Mouse (Mus musculus): ENCODE measurements around the gene Prdm4. TPM values are rescaled to one million over a fixed set of nuclear protein-coding genes. Genes with fewer than 3 reads are reported as not detected.
A peak's percentile ranks its signal among the peaks of the same experiment; 100 is the strongest.

Prdm4 gene
- polyA plus RNA-seq (2015; fragmentation: Nextera tagmentation; extraction: Ambion mirVana): 20.1 and 23.6 TPM in 2 replicates

DNA sequence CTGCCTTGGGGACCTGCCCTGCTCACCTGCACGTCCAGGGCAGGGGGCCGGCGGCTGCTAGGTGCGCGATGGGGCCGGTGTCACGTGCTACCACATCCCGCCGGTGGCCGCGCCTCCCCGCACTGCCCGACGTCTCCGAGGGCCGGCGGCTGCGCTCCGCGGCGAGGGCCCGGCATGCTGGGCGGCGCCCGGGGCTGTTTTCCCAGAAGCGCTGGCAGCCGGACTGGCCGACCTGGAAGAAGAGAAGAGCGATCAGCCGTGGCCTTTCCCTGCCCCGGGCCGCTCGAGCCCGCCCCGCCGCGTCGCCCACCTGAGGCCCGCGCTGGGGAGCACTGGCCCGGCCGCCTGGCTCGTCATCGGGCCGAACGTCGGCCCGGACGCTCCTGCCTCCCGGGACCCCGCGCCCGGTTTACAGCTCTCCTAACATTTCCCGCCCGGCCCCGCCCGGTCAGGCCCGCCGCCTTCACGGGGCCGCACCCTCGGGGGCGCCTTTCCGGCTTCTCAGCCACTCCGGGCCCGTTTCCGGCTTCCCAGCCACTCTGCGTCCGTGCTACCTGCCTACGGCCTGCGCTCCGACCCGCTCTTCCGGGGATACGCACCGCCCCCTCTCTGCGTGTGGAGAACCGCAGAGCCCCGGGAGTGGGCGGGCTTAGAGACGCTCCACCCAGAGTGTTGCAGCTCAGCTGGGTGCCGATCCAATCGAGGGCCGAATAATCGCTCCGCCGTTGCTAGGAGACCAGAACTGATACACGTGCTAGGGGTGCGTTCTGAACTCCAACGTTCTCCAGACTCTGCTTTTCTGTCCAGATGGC lies at the start of gene Prdm4:
Gene Prdm4 (minus strand): TSS at position 645 of the 812 bp plus-strand sequence.
- WGBS: under 1% methylated on average over 88 of the region's 90 CpGs
- H3K27ac ChIP-seq: peak within 1 kb of the TSS; percentile 89
- H3K36me3 ChIP-seq: peaks cover 25% of the 10 kb centered on the region
- peak within 1 kb of the TSS; percentile 76 for H3K4me2 ChIP-seq
- peaks cover 15% of the 10 kb centered on the region for H3K4me1 ChIP-seq (replicated peaks)
- H3K9ac ChIP-seq: peak within 1 kb of the TSS; percentile 92
- no peaks in the 10 kb centered on the region for H3K9me3 ChIP-seq
- H3K4me3 ChIP-seq: peak within 1 kb of the TSS; percentile 98
- ATAC-seq (ENCODE audit: low FRiP score): peak; percentile 100
- peaks cover 11% of the 10 kb centered on the region; the same call in 1 of the 2 replicates for H3K27me3 ChIP-seq

DNA sequence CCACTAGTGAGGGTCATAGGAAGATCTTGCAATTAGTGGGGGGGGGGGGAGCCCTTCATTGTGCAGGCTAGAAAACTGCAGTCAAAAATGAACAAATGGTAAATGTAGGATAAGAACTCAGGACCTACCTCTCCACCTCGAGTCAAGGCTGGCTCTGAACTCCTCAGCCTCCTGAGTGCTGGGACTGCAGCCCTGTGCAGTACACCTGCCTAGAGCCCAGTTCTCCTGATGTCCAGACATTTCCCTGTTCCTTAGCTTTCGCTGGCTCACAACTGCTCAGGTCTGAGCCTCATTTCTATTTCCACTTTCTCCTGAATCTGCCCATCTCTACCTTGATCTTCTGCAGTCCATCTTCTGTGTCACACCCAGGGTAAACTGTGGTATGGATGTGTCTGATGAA lies 49.5 kb upstream of the Prdm4 start:
- no peaks in the 10 kb centered on the region for H3K4me1 ChIP-seq (replicated peaks)
- no peak overlapping the region for H3K4me3 ChIP-seq
- H3K9me3 ChIP-seq: no peaks in the 10 kb centered on the region
- ATAC-seq (ENCODE audit: low FRiP score): no peak
- H3K27me3 ChIP-seq: no peaks in the 10 kb centered on the region
- 68% methylated on average over 2 of the region's 2 CpGs for WGBS
- no peak overlapping the region for H3K27ac ChIP-seq
- no peak overlapping the region for H3K9ac ChIP-seq
- H3K4me2 ChIP-seq: no peak overlapping the region
- H3K36me3 ChIP-seq: no peaks in the 10 kb centered on the region

DNA sequence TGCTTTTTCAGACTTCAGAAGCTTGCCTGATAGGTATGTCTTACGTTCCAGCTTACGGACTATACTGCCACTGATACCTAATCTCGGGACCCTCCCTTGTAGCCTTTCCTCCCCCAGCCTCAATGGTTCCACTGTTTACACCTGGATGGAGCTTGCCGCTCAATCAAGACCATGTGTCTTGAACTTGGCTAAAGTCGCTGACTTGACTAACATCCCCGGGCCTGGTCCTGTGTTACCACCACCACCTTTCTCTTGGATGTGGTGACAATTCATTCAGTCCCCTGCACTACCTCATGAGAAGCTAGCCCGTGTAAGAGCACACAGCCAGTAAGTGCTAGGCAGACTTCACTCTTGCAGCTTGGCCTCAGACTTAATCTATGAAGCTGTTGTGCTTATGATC lies 47.4 kb upstream of the Prdm4 start:
- no peak overlapping the region for H3K4me2 ChIP-seq
- no peaks in the 10 kb centered on the region for H3K36me3 ChIP-seq
- no peaks in the 10 kb centered on the region for H3K4me1 ChIP-seq (replicated peaks)
- H3K9me3 ChIP-seq: no peaks in the 10 kb centered on the region
- WGBS: 91% methylated on average over 7 of the region's 7 CpGs
- H3K27me3 ChIP-seq: peaks cover 4% of the 10 kb centered on the region
- no peak overlapping the region for H3K4me3 ChIP-seq
- H3K9ac ChIP-seq: no peak overlapping the region
- no peak for ATAC-seq (ENCODE audit: low FRiP score)
- no peak overlapping the region for H3K27ac ChIP-seq

DNA sequence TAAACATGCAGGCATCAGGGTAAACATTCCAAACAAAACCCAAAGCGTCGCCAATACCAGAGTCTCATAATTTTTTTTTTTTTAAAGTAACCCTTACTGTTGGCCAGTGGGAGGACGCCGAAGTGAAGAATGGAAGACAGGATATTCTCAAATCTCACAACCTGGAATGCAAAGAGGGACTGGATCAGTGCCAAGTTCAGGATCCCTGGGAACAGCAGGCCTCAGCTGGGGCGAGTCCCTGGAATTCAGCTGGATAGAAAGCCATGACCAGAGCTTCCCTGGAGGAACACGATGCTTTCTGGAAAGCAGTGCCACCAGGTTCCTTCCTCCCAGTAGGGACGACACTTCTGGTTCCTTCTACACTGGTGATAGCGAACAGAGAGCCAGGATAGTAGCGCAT lies 46.0 kb upstream of the Prdm4 start:
- H3K4me2 ChIP-seq: no peak overlapping the region
- no peak for ATAC-seq (ENCODE audit: low FRiP score)
- H3K4me3 ChIP-seq: no peak overlapping the region
- peaks cover 4% of the 10 kb centered on the region for H3K27me3 ChIP-seq
- H3K36me3 ChIP-seq: no peaks in the 10 kb centered on the region
- H3K27ac ChIP-seq: no peak overlapping the region
- 75% methylated on average over 9 of the region's 9 CpGs for WGBS
- no peaks in the 10 kb centered on the region for H3K4me1 ChIP-seq (replicated peaks)
- no peaks in the 10 kb centered on the region for H3K9me3 ChIP-seq
- H3K9ac ChIP-seq: no peak overlapping the region

DNA sequence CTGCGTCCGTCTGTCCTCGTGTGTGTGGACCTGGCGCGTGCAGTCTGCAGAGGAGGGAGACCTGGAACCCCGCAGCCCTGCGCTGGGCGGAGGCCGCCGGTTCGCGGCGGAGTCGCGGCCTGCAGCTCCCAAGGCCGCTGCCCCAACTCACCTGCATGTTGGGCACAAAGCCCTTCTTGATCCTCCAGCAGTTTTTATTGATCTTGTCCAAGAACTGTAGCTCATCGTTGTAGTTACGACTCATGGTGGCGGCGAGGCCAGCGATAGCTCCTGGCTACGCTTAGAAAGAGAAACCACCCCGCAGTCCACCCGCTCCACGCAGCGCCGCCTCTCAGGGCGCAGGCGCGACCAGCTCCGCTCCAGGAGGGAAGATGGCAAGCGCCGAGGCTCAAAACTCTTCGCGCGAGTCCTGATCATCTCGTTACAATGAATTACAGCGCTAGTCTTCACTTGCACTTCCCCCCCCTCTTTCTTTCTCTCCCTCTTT lies 40.6 kb upstream of the Prdm4 start, which contains the start of gene Rtcb:
Gene Rtcb (minus strand): TSS at position 360 of the 487 bp plus-strand sequence.
- Histone ChIP-seq H3K4me3 (peak within 1 kb of the TSS; percentile 92), H3K9me3 (no peaks in the 10 kb centered on the region), H3K36me3 (peaks cover 24% of the 10 kb centered on the region), H3K4me1 (replicated peaks) (peaks cover 20% of the 10 kb centered on the region), H3K27ac (peak within 1 kb of the TSS; percentile 78), H3K4me2 (peak within 1 kb of the TSS; percentile 91), H3K27me3 (peaks cover 4% of the 10 kb centered on the region), H3K9ac (peak within 1 kb of the TSS; percentile 91)
- under 1% methylated on average over 38 of the region's 38 CpGs for WGBS
- ATAC-seq (ENCODE audit: low FRiP score): peak; percentile 95

DNA sequence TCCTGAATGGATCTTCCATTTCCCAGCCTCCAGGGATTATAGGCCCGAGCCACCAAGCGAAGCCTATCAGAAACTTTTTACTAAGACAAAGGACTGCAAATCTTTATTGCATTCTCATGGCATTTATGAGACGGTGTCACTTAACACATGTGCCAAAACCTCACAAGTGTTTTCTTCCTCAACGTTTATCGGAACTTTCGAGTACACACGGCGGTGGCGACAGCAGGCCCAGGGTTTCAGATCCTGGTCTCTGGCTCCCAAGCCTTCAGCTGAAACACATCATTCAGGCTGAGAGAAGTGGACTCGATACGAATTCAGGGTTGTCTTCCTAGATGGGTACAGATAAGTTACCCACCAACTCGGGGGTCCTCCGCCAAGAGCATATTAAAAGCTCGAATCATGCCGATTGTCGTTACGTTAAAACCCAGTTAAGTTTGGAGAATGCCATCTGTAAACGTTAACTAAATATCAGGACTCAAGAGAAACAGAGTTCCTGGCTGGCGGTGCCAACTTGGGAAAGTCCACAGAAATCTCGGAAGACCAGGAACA lies 40.0 kb upstream of the Prdm4 start:
- WGBS: 7% methylated on average over 20 of the region's 20 CpGs
- ATAC-seq (ENCODE audit: low FRiP score): peak; percentile 24
- peaks cover 20% of the 10 kb centered on the region for H3K4me1 ChIP-seq (replicated peaks)

DNA sequence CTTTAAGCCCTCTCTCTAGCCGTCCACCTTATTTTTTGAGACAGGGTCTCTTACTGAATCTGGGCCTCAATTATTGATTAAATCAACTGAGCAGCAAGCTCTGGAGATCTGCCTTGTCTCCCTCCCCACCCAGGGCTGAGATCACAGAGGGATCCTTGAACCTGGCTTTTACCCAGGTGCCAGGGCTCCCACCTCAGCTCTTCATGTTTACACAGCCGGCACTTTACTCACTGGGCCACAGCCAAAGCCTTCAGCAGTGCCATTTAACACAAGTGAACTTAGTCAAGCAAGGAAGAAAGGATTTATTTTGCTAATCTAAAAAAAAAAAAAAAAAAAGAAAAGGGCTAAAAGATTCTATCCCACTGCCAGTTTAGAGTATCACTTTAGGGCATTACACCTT lies 37.5 kb upstream of the Prdm4 start:
- Histone ChIP-seq H3K36me3 (peaks cover 52% of the 10 kb centered on the region), H3K9ac (no peak overlapping the region), H3K4me3 (no peak overlapping the region), H3K4me1 (replicated peaks) (peaks cover 20% of the 10 kb centered on the region), H3K4me2 (no peak overlapping the region), H3K9me3 (no peaks in the 10 kb centered on the region), H3K27me3 (no peaks in the 10 kb centered on the region), H3K27ac (no peak overlapping the region)
- 90% methylated on average over 2 of the region's 2 CpGs for WGBS
- no peak for ATAC-seq (ENCODE audit: low FRiP score)

More for the DNA sequence above, 40.0 kb upstream of the Prdm4 start:
- peak overlapping the region; percentile 91 for H3K9ac ChIP-seq
- peak overlapping the region; percentile 78 for H3K27ac ChIP-seq
- peak overlapping the region; percentile 92 for H3K4me3 ChIP-seq
- H3K9me3 ChIP-seq: no peaks in the 10 kb centered on the region
- H3K36me3 ChIP-seq: peaks cover 30% of the 10 kb centered on the region
- H3K27me3 ChIP-seq: peaks cover 4% of the 10 kb centered on the region
- peak overlapping the region; percentile 91 for H3K4me2 ChIP-seq

DNA sequence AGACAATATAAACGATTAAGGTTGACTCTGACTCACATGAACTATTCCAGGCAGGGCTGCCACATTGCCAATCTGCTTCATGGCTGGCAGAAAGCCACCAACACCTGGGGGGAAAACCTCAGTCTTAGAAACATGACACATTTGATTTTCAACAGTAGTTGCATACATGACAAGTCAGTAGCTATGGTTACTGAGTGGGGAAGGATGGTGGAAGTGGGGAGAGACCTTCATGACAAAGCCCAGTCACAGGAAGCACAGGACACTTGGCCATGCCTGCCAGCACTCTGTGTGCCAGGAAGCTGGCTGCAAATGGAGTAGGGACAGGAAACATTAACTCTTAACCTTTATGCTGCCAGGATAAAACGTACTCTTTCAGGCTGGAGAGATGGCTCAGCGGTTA lies 36.5 kb upstream of the Prdm4 start:
- no peaks in the 10 kb centered on the region for H3K9me3 ChIP-seq
- no peak overlapping the region for H3K4me3 ChIP-seq
- no peak overlapping the region for H3K27ac ChIP-seq
- peaks cover 20% of the 10 kb centered on the region for H3K4me1 ChIP-seq (replicated peaks)
- H3K9ac ChIP-seq: no peak overlapping the region
- ATAC-seq (ENCODE audit: low FRiP score): no peak
- no peaks in the 10 kb centered on the region for H3K27me3 ChIP-seq
- no peak overlapping the region for H3K4me2 ChIP-seq
- peaks cover 63% of the 10 kb centered on the region for H3K36me3 ChIP-seq
- 86% methylated on average over 3 of the region's 3 CpGs for WGBS

DNA sequence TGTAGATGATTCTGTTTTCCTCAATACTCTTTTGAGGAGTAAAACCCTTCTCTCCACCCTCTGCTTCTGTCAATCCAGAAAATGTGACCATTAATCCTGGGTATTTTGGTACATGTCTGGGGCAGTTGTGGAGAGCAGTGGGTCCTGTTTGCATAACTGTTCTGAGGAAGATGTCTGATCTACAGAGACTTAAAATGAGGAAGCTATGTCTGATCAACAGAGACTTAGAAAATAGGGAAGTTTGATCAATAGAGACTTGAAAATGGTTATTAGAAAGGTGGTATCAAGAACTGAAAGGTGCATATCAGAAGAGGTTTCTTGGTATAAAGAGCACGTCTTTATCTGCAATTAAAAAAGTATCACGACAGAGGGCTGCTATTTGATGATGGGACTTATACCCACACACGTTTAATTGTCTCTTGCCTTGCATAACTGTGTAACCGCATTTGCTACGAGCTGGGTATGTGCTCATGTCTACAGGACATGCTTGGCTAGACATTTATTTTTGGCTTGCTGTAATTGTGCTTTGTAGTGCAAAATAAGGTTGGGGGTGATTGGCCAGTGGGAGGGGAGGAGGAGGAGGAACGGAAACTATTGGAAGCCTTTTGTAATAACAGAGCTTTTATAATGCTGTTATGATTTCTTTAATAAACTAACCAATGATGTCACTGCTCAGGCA lies 35.0 kb upstream of the Prdm4 start:
- peaks cover 72% of the 10 kb centered on the region for H3K36me3 ChIP-seq
- no peak overlapping the region for H3K9ac ChIP-seq
- H3K27ac ChIP-seq: no peak overlapping the region
- H3K27me3 ChIP-seq: no peaks in the 10 kb centered on the region
- no peak overlapping the region for H3K4me2 ChIP-seq
- H3K4me3 ChIP-seq: no peak overlapping the region
- 92% methylated on average over 6 of the region's 6 CpGs for WGBS
- H3K4me1 ChIP-seq (replicated peaks): peaks cover 19% of the 10 kb centered on the region
- no peaks in the 10 kb centered on the region for H3K9me3 ChIP-seq
- no peak for ATAC-seq (ENCODE audit: low FRiP score)

DNA sequence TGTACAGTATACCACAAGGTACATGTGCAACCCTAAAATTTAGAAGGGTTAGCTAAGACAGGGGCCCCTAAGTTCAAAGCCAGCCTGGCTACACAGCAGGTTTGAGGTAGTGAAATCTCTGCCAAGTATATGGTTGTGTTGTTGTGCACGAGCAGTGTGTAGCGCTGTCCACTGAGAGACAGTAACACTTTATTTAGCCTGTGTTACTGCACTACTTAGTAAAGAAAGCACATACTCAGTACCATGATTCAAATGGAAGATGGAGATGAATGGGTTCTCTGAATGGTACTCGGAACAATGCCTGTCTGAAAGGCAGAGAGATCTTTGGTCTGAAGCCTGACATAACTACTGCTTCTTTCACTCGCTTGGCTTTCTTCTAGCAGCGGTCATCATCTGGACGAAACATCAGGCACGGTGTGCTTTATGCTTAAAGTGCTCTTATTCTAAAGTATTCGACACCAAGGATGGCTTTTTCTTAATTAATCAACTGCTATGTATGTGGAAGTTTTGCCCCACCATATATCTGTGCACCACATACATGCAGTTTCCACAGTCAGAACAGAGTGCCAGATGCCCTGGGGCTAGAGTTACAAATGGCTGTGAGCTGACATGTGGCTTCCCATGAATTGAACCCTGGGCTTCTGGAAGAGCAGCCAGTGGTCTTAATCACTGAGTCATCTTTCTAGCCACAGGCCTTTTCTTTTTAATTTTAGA lies 31.7 kb upstream of the Prdm4 start:
- Histone ChIP-seq H3K9ac (no peak overlapping the region), H3K4me2 (no peak overlapping the region), H3K36me3 (peaks cover 89% of the 10 kb centered on the region), H3K27ac (no peak overlapping the region; the same call in 1 of the 2 replicates), H3K27me3 (no peaks in the 10 kb centered on the region), H3K4me3 (no peak overlapping the region), H3K4me1 (replicated peaks) (no peaks in the 10 kb centered on the region), H3K9me3 (no peaks in the 10 kb centered on the region)
- 57% methylated on average over 8 of the region's 8 CpGs for WGBS
- peak; percentile 52; the same call in 1 of the 2 replicates for ATAC-seq (ENCODE audit: low FRiP score)

DNA sequence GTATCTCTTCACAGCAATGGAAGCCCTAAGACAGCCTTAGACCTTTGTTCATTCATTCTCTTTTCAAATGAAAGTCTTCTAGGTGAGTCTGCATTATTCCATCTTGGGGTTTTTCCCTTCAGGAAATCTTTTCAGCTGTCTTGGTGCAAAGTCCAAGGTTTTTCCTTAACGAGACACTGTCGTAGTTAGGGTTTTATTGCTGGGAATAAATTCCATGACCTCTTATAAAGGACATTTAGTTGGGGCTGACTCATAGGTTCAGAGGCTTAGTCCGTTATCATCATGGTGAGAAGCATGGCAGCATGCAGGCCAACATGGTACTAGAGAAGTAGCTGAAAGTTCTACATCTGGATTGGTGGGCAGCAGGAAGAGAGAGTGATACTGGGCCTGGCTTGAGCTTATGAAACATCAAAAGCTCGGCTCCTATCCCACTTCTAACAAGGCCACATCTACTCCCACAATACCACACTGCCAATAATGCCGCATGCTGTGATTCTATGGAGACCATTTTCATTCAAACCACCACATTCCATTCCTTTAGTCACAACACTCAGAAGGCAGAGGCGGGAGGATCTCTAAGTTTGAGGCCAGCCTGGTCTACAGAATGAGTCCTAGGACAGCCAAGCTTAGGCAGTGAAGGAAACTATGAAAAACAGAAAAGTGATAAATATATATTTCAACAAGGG lies 19.5 kb upstream of the Prdm4 start:
- ATAC-seq (ENCODE audit: low FRiP score): no peak
- H3K27ac ChIP-seq: no peak overlapping the region
- no peaks in the 10 kb centered on the region for H3K9me3 ChIP-seq
- 96% methylated on average over 6 of the region's 6 CpGs for WGBS
- H3K36me3 ChIP-seq: peaks cover 60% of the 10 kb centered on the region
- H3K27me3 ChIP-seq: no peaks in the 10 kb centered on the region
- no peak overlapping the region for H3K4me2 ChIP-seq
- no peak overlapping the region for H3K9ac ChIP-seq
- H3K4me3 ChIP-seq: no peak overlapping the region
- no peaks in the 10 kb centered on the region for H3K4me1 ChIP-seq (replicated peaks)

All from hindbrain, embryonic 13.5 days (tissue).